Mouse (Mus musculus): ENCODE measurements around the gene Slc35d1. TPM values are rescaled to one million over a fixed set of nuclear protein-coding genes. Genes with fewer than 3 reads are reported as not detected.

The Slc35d1 gene
- polyA plus RNA-seq, 1 experiment from 2014 or later: 9.8 TPM

DNA sequence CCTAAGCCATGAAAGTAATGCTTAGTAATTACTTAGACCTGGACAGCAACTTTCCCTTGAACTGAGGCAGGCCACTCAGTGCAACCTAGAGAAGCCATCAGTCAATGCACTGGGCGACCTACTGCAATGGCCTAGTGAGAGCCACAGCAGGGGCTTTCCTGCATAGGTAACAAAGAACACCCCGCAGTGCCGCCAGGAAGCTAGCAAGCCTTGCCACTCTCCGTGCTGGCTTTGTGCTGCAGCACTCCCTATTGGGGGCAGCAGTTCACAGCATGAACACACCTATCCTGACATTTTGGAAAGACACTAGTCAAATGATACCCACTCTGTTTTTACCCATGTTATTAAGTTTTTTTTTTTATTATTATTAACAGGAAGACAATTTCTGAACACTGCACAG, 15.9 kb downstream of the Slc35d1 start:
- Histone ChIP-seq H3K27ac (ENCODE audit: low read depth, low read length) (no peak overlapping the region), H3K36me3 (ENCODE audit: control insufficient read depth, insufficient read depth, low read length) (no peaks in the 10 kb centered on the region), H3K4me3 (ENCODE audit: low read depth, low read length) (no peak overlapping the region), H3K27me3 (ENCODE audit: control insufficient read depth, insufficient read depth, low read length) (no peaks in the 10 kb centered on the region), H3K9me3 (ENCODE audit: control insufficient read depth, low read length) (no peaks in the 10 kb centered on the region), H3K4me2 (no peak overlapping the region), H3K4me1 (ENCODE audit: control insufficient read depth, insufficient read depth, low read length) (no peaks in the 10 kb centered on the region), H3K9ac (ENCODE audit: low read length) (no peak overlapping the region)
- 41% methylated on average over 4 of the region's 4 CpGs for WGBS
- DNase-seq (ENCODE audit: low spot score, missing footprints): no peak
- no peak for ATAC-seq (ENCODE audit: low FRiP score)

DNA sequence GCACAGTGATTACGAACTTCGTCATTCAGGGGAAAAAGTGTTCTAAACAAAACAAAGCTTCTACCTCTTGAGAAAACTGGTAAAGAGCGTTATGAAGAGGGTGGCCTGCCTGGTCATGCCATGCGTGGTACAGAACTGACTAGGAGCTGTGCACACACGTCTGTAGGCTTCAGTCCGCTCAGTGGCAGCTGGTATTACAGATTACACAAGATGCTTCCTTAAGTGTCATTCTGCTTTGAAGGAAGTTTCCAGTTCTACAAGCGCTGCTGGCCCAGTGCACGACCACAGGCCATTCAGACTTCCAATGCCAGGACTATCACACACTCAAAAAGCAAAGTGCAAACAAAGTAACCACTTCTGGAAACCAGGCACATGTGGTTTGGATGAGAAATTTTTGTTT, 17.6 kb downstream of the Slc35d1 start:
- Histone ChIP-seq H3K36me3 (ENCODE audit: control insufficient read depth, insufficient read depth, low read length) (peaks cover 2% of the 10 kb centered on the region; the same call in 1 of the 2 replicates), H3K27me3 (ENCODE audit: control insufficient read depth, insufficient read depth, low read length) (no peaks in the 10 kb centered on the region), H3K4me3 (ENCODE audit: low read depth, low read length) (no peak overlapping the region), H3K4me1 (ENCODE audit: control insufficient read depth, insufficient read depth, low read length) (no peaks in the 10 kb centered on the region), H3K9me3 (ENCODE audit: control insufficient read depth, low read length) (no peaks in the 10 kb centered on the region), H3K9ac (ENCODE audit: low read length) (no peak overlapping the region), H3K4me2 (no peak overlapping the region), H3K27ac (ENCODE audit: low read depth, low read length) (no peak overlapping the region)
- 90% methylated on average over 8 of the region's 8 CpGs for WGBS
- DNase-seq (ENCODE audit: low spot score, missing footprints) (no peak), ATAC-seq (ENCODE audit: low FRiP score) (no peak)

DNA sequence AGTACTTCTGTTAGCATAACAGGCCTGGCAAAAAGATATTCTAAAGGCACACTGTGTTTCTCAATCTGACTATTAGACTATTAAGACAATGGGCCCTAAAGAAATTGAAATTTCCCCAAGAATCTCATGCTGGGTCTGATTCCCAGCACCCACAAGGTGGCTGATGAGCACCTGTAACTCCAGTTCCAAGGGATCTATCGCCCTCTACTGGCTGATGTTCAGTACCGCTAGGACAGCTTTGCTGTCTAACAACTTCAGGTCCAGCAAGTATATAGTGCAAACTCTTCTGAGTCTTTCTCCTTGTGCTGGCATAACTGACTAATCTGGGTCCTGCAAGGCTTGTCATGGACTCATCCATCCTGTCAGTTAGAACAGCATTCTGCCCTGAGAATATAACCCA, 22.5 kb downstream of the Slc35d1 start:
- Histone ChIP-seq H3K27ac (ENCODE audit: low read depth, low read length) (no peak overlapping the region), H3K9ac (ENCODE audit: low read length) (no peak overlapping the region), H3K9me3 (ENCODE audit: control insufficient read depth, low read length) (no peaks in the 10 kb centered on the region), H3K27me3 (ENCODE audit: control insufficient read depth, insufficient read depth, low read length) (no peaks in the 10 kb centered on the region), H3K36me3 (ENCODE audit: control insufficient read depth, insufficient read depth, low read length) (peaks cover 3% of the 10 kb centered on the region; the same call in 1 of the 2 replicates), H3K4me3 (ENCODE audit: low read depth, low read length) (no peak overlapping the region), H3K4me2 (no peak overlapping the region), H3K4me1 (ENCODE audit: control insufficient read depth, insufficient read depth, low read length) (no peaks in the 10 kb centered on the region)
- DNase-seq (ENCODE audit: low spot score, missing footprints) (no peak), ATAC-seq (ENCODE audit: low FRiP score) (no peak)
- 86% methylated on average over 2 of the region's 2 CpGs for WGBS

DNA sequence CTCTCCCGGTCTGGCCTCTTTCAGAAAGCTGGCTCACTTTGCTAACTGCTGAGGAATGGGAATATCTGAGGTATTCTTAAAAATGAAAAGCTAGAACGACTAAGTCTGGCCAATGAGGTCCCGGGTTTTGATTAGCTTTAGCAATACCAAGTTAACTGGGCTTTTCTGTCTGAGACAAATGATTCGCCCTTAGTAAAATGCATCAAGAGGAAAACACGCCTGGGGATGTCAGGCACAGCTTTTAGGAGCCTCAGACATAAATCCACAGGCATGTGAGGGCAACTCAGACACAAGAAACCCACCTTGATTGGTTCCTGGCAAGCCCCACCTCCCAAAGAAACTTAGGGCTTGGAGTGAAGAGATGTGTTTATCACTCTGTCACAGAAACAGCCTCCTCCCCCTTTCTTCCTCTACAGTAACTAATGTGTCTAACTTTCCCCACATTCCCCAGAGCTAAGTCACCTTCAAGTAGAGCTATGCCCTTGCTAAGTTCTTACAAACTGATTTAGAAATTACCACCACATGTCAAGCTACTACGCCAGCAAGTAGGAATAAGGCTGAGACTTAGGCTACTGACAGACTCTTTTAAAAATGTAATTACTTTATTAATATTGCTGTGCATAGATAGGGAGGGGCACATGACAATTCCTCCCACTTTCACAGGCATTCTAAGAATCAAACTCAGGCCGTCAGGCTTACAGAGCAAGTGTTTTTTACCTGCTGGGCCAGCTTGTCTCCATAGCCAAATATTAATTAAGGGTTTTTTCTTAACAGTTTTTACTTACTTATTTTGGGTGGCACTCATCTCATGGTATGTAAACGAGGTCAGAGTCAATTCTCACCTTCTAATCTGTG, 26.0 kb downstream of the Slc35d1 start:
- Histone ChIP-seq H3K4me2 (no peak overlapping the region), H3K9ac (ENCODE audit: low read length) (no peak overlapping the region), H3K9me3 (ENCODE audit: control insufficient read depth, low read length) (no peaks in the 10 kb centered on the region), H3K27me3 (ENCODE audit: control insufficient read depth, insufficient read depth, low read length) (no peaks in the 10 kb centered on the region), H3K36me3 (ENCODE audit: control insufficient read depth, insufficient read depth, low read length) (peaks cover 3% of the 10 kb centered on the region; the same call in 1 of the 2 replicates), H3K4me1 (ENCODE audit: control insufficient read depth, insufficient read depth, low read length) (no peaks in the 10 kb centered on the region), H3K4me3 (ENCODE audit: low read depth, low read length) (no peak overlapping the region), H3K27ac (ENCODE audit: low read depth, low read length) (no peak overlapping the region)
- ATAC-seq (ENCODE audit: low FRiP score) (no peak), DNase-seq (ENCODE audit: low spot score, missing footprints) (no peak)
- WGBS: 87% methylated on average over 8 of the region's 8 CpGs

DNA sequence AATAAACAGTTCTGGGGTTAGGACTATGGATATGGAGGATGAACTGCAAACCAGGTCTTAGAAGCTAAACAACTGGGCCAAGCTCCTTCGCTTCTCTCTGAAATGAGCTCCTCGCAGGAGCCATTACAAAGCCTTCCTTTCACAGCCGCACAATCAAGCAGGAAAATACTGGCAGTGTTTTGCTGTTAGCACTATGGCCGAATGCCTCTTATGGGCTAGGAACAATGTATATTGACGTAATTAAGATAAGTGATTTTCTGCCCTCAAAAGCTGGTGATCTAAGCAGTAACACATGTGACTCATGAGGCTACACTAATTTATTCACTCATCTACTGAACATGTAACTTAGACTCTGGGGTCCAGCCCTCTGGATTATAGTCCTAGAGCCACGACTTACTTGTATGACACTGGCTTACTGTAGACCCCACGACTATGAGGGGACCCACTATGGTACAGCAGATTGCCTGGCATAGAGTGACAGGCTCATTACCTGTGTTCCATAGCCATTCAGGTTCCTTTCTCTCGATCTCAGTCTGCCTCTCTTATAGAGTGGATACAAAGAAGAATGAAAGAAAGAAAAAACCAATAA, 34.6 kb downstream of the Slc35d1 start:
- no peaks in the 10 kb centered on the region for H3K27me3 ChIP-seq (ENCODE audit: control insufficient read depth, insufficient read depth, low read length)
- no peaks in the 10 kb centered on the region for H3K4me1 ChIP-seq (ENCODE audit: control insufficient read depth, insufficient read depth, low read length)
- H3K9me3 ChIP-seq (ENCODE audit: control insufficient read depth, low read length): no peaks in the 10 kb centered on the region
- no peak overlapping the region for H3K27ac ChIP-seq (ENCODE audit: low read depth, low read length)
- WGBS: 81% methylated on average over 8 of the region's 8 CpGs
- H3K9ac ChIP-seq (ENCODE audit: low read length): no peak overlapping the region
- H3K36me3 ChIP-seq (ENCODE audit: control insufficient read depth, insufficient read depth, low read length): no peaks in the 10 kb centered on the region
- ATAC-seq (ENCODE audit: low FRiP score) (no peak), DNase-seq (ENCODE audit: low spot score, missing footprints) (no peak)
- H3K4me3 ChIP-seq (ENCODE audit: low read depth, low read length): no peak overlapping the region
- no peak overlapping the region for H3K4me2 ChIP-seq

DNA sequence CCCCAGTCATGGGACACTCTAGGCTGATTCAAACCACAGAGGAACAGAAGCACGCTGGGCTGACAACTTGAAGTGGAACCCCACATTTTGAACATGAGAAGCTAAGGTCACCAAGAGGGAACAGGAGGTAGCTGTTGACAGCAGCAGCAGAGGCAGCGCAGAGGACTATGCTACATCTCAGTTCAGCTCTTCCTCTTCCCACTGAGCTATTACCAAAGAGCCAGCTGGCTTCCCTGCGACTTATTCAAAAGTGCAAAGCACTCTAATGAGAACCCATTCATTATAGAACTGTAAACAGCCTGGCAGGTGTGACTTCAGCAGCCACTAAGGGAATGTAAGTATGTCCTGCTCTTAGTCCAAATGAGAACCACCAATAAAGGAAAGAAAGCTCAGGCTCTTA, 35.4 kb downstream of the Slc35d1 start:
- Histone ChIP-seq H3K9me3 (ENCODE audit: control insufficient read depth, low read length) (no peaks in the 10 kb centered on the region), H3K4me1 (ENCODE audit: control insufficient read depth, insufficient read depth, low read length) (no peaks in the 10 kb centered on the region), H3K4me3 (ENCODE audit: low read depth, low read length) (no peak overlapping the region), H3K9ac (ENCODE audit: low read length) (no peak overlapping the region), H3K36me3 (ENCODE audit: control insufficient read depth, insufficient read depth, low read length) (no peaks in the 10 kb centered on the region), H3K27me3 (ENCODE audit: control insufficient read depth, insufficient read depth, low read length) (no peaks in the 10 kb centered on the region), H3K27ac (ENCODE audit: low read depth, low read length) (no peak overlapping the region), H3K4me2 (no peak overlapping the region)
- no peak for DNase-seq (ENCODE audit: low spot score, missing footprints)
- WGBS: 82% methylated on average over 3 of the region's 3 CpGs
- no peak for ATAC-seq (ENCODE audit: low FRiP score)

DNA sequence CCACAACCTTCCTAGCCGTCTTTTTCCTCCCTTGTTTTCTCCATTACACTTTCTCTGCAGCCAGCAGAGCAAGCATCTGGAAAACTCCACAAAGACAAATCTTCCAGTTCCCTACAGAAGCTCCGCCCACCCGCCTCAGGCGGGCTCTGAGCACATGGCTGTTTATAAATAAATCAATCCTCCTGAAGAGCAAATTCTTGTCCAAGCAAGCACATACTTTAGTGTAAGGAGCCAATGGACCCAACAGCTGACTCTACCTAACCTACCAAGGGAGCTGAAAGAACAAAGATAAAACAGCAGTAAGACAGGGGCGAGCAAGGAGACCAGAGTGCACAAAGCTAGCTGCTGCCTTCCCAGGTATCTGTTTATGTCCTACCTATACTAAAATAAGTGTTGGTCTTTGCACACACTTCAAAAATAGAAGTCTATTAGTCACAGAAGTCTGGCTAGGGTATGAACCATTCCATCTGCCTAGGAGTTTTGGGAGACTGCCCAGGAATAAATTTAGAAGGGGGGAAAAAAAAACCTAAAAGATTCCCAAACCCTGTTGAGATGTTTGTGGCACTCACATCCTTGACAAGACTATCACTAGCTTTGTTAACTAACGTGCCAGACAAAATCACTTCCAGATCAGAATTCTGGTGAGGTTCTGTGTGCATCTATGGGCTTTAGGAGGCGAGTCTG, 36.2 kb downstream of the Slc35d1 start:
- no peaks in the 10 kb centered on the region for H3K36me3 ChIP-seq (ENCODE audit: control insufficient read depth, insufficient read depth, low read length)
- H3K9me3 ChIP-seq (ENCODE audit: control insufficient read depth, low read length): no peaks in the 10 kb centered on the region
- H3K27ac ChIP-seq (ENCODE audit: low read depth, low read length): no peak overlapping the region
- no peak for DNase-seq (ENCODE audit: low spot score, missing footprints)
- H3K9ac ChIP-seq (ENCODE audit: low read length): no peak overlapping the region
- H3K4me2 ChIP-seq: no peak overlapping the region
- no peak for ATAC-seq (ENCODE audit: low FRiP score)
- H3K4me3 ChIP-seq (ENCODE audit: low read depth, low read length): no peak overlapping the region
- WGBS: 89% methylated on average over 7 of the region's 7 CpGs
- H3K4me1 ChIP-seq (ENCODE audit: control insufficient read depth, insufficient read depth, low read length): no peaks in the 10 kb centered on the region
- no peaks in the 10 kb centered on the region for H3K27me3 ChIP-seq (ENCODE audit: control insufficient read depth, insufficient read depth, low read length)

DNA sequence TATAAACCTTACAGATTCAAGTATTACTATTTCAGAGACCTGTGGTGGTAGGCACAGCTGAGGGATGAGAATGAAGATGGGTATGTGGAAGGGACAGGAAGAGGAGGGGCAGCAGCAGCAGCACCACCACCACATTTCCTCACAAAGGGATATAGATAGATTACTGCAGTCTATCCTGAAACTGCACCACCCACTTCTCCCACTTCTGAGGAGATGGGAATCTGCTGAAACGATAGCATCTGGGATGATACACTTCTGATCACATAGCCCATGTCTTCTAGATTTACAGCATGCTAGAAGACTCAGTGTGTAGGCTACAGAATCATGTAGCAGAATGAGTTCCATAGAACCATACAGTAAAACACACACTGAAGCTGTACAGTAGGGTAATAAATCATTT, 37.3 kb downstream of the Slc35d1 start:
- Histone ChIP-seq H3K9me3 (ENCODE audit: control insufficient read depth, low read length) (no peaks in the 10 kb centered on the region), H3K4me2 (no peak overlapping the region), H3K36me3 (ENCODE audit: control insufficient read depth, insufficient read depth, low read length) (no peaks in the 10 kb centered on the region), H3K4me3 (ENCODE audit: low read depth, low read length) (no peak overlapping the region), H3K27ac (ENCODE audit: low read depth, low read length) (no peak overlapping the region), H3K27me3 (ENCODE audit: control insufficient read depth, insufficient read depth, low read length) (no peaks in the 10 kb centered on the region), H3K4me1 (ENCODE audit: control insufficient read depth, insufficient read depth, low read length) (no peaks in the 10 kb centered on the region), H3K9ac (ENCODE audit: low read length) (no peak overlapping the region)
- DNase-seq (ENCODE audit: low spot score, missing footprints) (no peak), ATAC-seq (ENCODE audit: low FRiP score) (no peak)
- WGBS: 96% methylated on average over 1 of the region's 1 CpGs

DNA sequence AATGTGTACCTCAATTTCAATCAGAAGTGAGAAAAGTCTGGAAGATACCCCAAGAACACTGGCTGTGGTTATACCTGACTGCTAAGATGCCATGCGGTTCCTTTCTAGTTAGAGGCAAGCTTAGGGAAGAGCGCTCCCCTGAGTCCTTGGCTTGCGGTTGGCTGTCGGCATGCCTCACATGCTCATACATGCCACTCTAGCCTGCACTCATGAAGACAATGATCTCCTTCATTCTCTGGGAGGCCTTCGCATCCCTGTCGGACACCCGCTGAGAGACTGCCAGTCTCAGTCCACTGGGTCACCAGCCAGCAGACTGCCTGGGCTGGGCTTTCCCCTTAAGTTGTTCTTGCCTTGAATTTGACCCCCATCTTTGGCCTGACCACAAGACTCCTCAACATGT, 41.0 kb downstream of the Slc35d1 start:
- no peaks in the 10 kb centered on the region for H3K27me3 ChIP-seq (ENCODE audit: control insufficient read depth, insufficient read depth, low read length)
- no peak overlapping the region for H3K9ac ChIP-seq (ENCODE audit: low read length)
- H3K4me3 ChIP-seq (ENCODE audit: low read depth, low read length): no peak overlapping the region
- ATAC-seq (ENCODE audit: low FRiP score) (no peak), DNase-seq (ENCODE audit: low spot score, missing footprints) (no peak)
- no peaks in the 10 kb centered on the region for H3K4me1 ChIP-seq (ENCODE audit: control insufficient read depth, insufficient read depth, low read length)
- H3K27ac ChIP-seq (ENCODE audit: low read depth, low read length): no peak overlapping the region
- H3K9me3 ChIP-seq (ENCODE audit: control insufficient read depth, low read length): no peaks in the 10 kb centered on the region
- WGBS: 93% methylated on average over 7 of the region's 7 CpGs
- no peaks in the 10 kb centered on the region for H3K36me3 ChIP-seq (ENCODE audit: control insufficient read depth, insufficient read depth, low read length)
- H3K4me2 ChIP-seq: no peak overlapping the region
